Mouse (Mus musculus): ENCODE measurements around the gene Pih1d1. TPM values are rescaled to one million over a fixed set of nuclear protein-coding genes. Genes with fewer than 3 reads are reported as not detected.

Pih1d1 gene
- total and polyA plus RNA-seq, 3 experiments: 37.4 to 69.3 (median 50.3) TPM

DNA sequence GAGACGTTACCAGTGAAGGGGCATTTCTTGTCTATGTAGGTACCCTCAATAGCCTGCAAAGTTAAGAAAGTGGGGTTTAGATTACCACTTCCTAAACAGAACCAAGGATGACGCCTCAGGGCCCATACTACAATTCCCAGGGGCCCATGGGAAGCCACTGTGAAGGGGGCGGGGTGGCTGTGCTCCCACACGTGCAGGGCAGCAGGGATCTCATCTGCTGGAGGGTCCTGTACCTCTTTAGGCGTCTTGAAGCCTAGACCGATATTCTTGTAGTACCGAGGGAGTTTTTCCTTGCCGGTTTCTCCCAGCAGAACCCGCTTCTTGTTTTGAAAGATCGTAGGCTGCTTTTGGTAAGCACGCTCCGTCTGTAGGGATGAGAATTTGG lies 30.9 kb upstream of the Pih1d1 start (continued):
- TF ChIP-seq MEF2A (IDR thresholded peaks at IDR 0.05; ENCODE audit: borderline replicate concordance, low read depth, low read length): no peak
- TF ChIP-seq IRF4 (IDR thresholded peaks at IDR 0.05; ENCODE audit: low read depth, low read length): no peak
- 0 out of 2 replicates have a peak, but pooled peaks have one; percentile 32 for TF ChIP-seq MYC (IDR thresholded peaks at IDR 0.05; ENCODE audit: low read depth, low read length)
- no peak for TF ChIP-seq ZNF384 (IDR thresholded peaks at IDR 0.05; ENCODE audit: low read depth, low read length)
- peak; percentile 43; the same call in 1 of the 2 replicates for TF ChIP-seq POLR2A (IDR thresholded peaks at IDR 0.05; ENCODE audit: low read depth, low read length)
- no peak for TF ChIP-seq MAZ (IDR thresholded peaks at IDR 0.05; ENCODE audit: low read depth, low read length)
- no peak for TF ChIP-seq RAD21 (IDR thresholded peaks at IDR 0.05; ENCODE audit: low read depth, low read length)
- TF ChIP-seq ELF1 (IDR thresholded peaks at IDR 0.05; ENCODE audit: low read depth, low read length): no peak
- no peak for TF ChIP-seq MAFK (IDR thresholded peaks at IDR 0.05; ENCODE audit: insufficient replicate concordance, low read length)

GRCm38 (mm10) chr7:45124224-45125143 lies 29.6 kb upstream of the Pih1d1 start, which contains the start of gene Rps11:
Rps11 (minus strand) TSS chr7:45124439.
- peak; percentile 99 for DNase-seq (ENCODE audit: extremely low read depth)
- peaks cover 44% of the 10 kb centered on the region for H3K79me2 ChIP-seq (replicated peaks; ENCODE audit: control insufficient read depth, extremely low read depth, insufficient read depth, poor library complexity, severe bottlenecking)
- peak within 1 kb of the TSS; percentile 96 for H3K9ac ChIP-seq (ENCODE audit: insufficient read depth, low read depth)
- H3K4me3 ChIP-seq (replicated peaks in 1 of 3; ENCODE audit: low read depth in 2 of 3, low read length in 2 of 3, poor library complexity in 1 of 3): peak within 1 kb of the TSS; percentile 84 to 93 (median 92)
- H3K27ac ChIP-seq (ENCODE audit: insufficient read depth, low read depth): peak within 1 kb of the TSS; percentile 82
- peaks cover 55 to 70% of the 10 kb centered on the region in 2 experiments for H3K36me3 ChIP-seq (replicated peaks in 1 of 2; ENCODE audit: control insufficient read depth in 1 of 2, insufficient read depth in 1 of 2, low read length in 1 of 2)
- dilution Hi-C loops (cut with MboI; ENCODE audit: extremely low pct_ligation_motif_present, extremely low pct_unique_long_range_greater_than_20kb, low sequenced_read_pairs) (no loop called here), in situ Hi-C loops (cut with MboI; ENCODE audit: low pct_ligation_motif_present, low pct_unique_long_range_greater_than_20kb, low sequenced_read_pairs) (loop anchor here (5.0 kb wide), 1 partner anchor 42 kb away; no protein-coding TSS in a partner anchor)
- H3K4me1 ChIP-seq (ENCODE audit: control insufficient read depth in 1 of 2, insufficient read depth in 2 of 2): peaks cover 10 to 47% of the 10 kb centered on the region in 2 experiments
- no peaks in the 10 kb centered on the region for H3K27me3 ChIP-seq (replicated peaks)
- H3K4me2 ChIP-seq (ENCODE audit: insufficient read depth, low read depth, poor library complexity, severe bottlenecking): peak within 1 kb of the TSS; percentile 60
- no peaks in the 10 kb centered on the region for H3K9me3 ChIP-seq (replicated peaks; ENCODE audit: low read length)
- TF ChIP-seq TBP (conservative IDR thresholded peaks at IDR 0.05; ENCODE audit: low read depth, low read length) (peak; percentile 85), MAFK (IDR thresholded peaks at IDR 0.05; ENCODE audit: insufficient replicate concordance, low read length) (no peak), HCFC1 (IDR thresholded peaks at IDR 0.05; ENCODE audit: low read depth, low read length) (peak; percentile 87), JUN (IDR thresholded peaks at IDR 0.05; ENCODE audit: insufficient read depth, low read depth, low read length) (no peak), JUND (conservative IDR thresholded peaks at IDR 0.05; ENCODE audit: low read depth, low read length) (no peak), MEF2A (IDR thresholded peaks at IDR 0.05; ENCODE audit: borderline replicate concordance, low read depth, low read length) (no peak; the same call in 1 of the 2 replicates), USF1 (IDR thresholded peaks at IDR 0.05; ENCODE audit: low read depth, low read length) (peak; percentile 85), POLR2AphosphoS2 (IDR thresholded peaks at IDR 0.05; ENCODE audit: low read depth, low read length) (peak; percentile 99), E2F4 (IDR thresholded peaks at IDR 0.05; ENCODE audit: insufficient replicate concordance, low read depth, low read length) (peak; percentile 91; the same call in 1 of the 2 replicates), ETS1 (conservative IDR thresholded peaks at IDR 0.05; ENCODE audit: low read depth, low read length) (peak; percentile 59), KAT2A (IDR thresholded peaks at IDR 0.05; ENCODE audit: insufficient replicate concordance, low read length) (peak; percentile 82), ZC3H11A (IDR thresholded peaks at IDR 0.05; ENCODE audit: low read depth, low read length) (no peak), BHLHE40 (IDR thresholded peaks at IDR 0.05; ENCODE audit: low read depth, low read length) (peak; percentile 97), USF2 (conservative IDR thresholded peaks at IDR 0.05; ENCODE audit: low read depth, low read length) (peak; percentile 78), GABPA (IDR thresholded peaks at IDR 0.05; ENCODE audit: insufficient replicate concordance, low read depth, low read length) (no peak; the same call in 1 of the 2 replicates), MYC (IDR thresholded peaks at IDR 0.05; ENCODE audit: low read depth, low read length) (peak; percentile 99), RCOR1 (conservative IDR thresholded peaks at IDR 0.05; ENCODE audit: low read depth, low read length) (0 out of 2 replicates have a peak, but pooled peaks have one; percentile 53), SIN3A (IDR thresholded peaks at IDR 0.05; ENCODE audit: low read length) (peak; percentile 66; the same call in 1 of the 2 replicates), NRF1 (IDR thresholded peaks at IDR 0.05; ENCODE audit: low read depth, low read length) (peak; percentile 63), ZMIZ1 (IDR thresholded peaks at IDR 0.05; ENCODE audit: low read depth, low read length) (peak; percentile 85; the same call in 1 of the 2 replicates), CTCF (conservative IDR thresholded peaks at IDR 0.05 in 1 of 2, IDR thresholded peaks at IDR 0.05 in 1 of 2; ENCODE audit: low read depth in 2 of 2, low read length in 2 of 2) (0 out of 4 replicates have a peak, but pooled peaks of 1 of the 2 experiments have one; percentile 8), TCF12 (IDR thresholded peaks at IDR 0.05; ENCODE audit: low read depth, low read length) (peak; percentile 89), ELF1 (IDR thresholded peaks at IDR 0.05; ENCODE audit: low read depth, low read length) (peak; percentile 91), CHD1 (IDR thresholded peaks at IDR 0.05; ENCODE audit: low read depth, low read length) (peak; percentile 8; the same call in 1 of the 2 replicates), SMC3 (IDR thresholded peaks at IDR 0.05; ENCODE audit: low read depth, low read length) (no peak), MAX (IDR thresholded peaks at IDR 0.05; ENCODE audit: low read length) (peak; percentile 99), NELFE (IDR thresholded peaks at IDR 0.05; ENCODE audit: low read depth, low read length) (peak; percentile 86), POLR2A (IDR thresholded peaks at IDR 0.05; ENCODE audit: low read depth, low read length) (peak; percentile 86), ZNF384 (IDR thresholded peaks at IDR 0.05; ENCODE audit: low read depth, low read length) (no peak), MXI1 (IDR thresholded peaks at IDR 0.05; ENCODE audit: low read depth, low read length) (peak; percentile 98)
